Mouse (Mus musculus): Measurements from ENCODE around the gene Copz1. TPM values are rescaled to one million over a fixed set of nuclear protein-coding genes. Genes with fewer than 3 reads are reported as not detected.

The Copz1 gene
- total RNA-seq, 2 experiments from 2014 or later = 85.5 to 93.0 TPM

DNA sequence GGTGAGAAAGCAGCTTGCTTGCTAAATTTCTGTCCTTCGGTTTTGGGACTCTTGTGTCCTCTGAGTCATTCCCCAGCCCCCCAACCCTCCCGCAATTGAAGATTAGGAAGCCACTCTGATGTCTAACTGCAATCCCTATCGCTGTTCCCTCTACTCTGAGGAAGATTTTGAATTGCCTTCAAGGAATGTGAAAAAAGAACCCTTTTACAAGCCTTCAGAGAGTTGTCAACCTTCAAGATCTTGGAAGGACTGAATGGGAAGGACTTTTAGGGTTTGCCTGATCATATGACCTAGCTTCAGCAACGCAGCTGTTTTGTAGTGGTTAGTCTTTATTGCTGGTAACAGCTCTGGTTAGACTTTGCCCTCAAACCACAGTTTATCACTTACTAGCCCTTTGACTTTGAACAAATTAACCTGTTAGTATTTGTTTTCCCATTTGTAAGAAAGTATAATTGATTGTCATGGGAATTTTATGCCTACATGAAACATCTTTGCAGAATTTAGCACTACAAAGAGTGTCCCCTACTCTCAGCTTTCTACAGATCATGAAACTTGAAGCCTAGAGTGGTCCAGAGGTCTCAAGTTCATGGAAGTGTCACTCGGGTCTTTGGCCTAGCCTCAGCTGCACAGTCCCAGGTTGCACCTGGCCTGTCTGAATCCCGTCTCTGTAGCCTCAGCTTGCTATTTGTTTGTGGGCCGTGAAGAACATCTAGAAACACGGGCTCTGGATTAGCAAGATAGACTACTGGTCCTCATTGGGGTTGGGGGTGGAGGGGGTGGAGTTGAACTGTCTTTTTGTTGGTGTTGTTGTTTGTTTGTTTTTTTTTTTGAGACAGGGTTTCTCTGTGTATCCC is 33.5 kb downstream of the Copz1 start:
- intact Hi-C loops (cut with DNase I) = loop anchor here (2.0 to 10.0 kb wide), 3 partner anchors 21 to 561 kb away; partner anchors contain the start of gene Hnrnpa1
- Histone ChIP-seq H3K27ac (peak overlapping the region; percentile 97), H3K4me3 (peak overlapping the region; percentile 60)
- no peak for TF ChIP-seq CTCF (IDR thresholded peaks at IDR 0.05)
- peak in 1 of 2 experiments; percentile 11 for DNase-seq (ENCODE audit: extremely low spot score in 1 of 2, low spot score in 2 of 2)

DNA sequence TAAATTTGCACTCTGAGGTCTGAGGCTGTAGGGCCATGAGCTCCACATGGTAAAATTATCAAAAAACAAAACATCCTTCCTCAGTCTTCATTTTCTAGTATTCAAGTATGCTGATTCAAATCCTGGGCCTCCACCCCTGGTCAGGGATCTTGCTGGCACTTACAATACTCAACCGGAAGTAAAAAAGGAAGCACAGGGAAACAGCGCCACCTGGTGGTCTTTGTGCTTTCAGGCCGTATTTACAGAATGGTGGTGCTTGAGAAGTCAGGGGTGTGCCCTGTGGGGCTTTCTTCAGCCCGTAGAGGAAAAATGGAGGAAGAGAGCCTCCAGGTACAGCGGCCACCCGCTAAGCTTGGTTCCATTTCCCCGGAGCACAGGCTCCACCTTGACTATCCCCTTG is 34.6 kb downstream of the Copz1 start:
- Histone ChIP-seq H3K27ac (peak overlapping the region; percentile 37; the same call in 1 of the 2 replicates), H3K4me3 (no peak overlapping the region)
- peak; percentile 100 for TF ChIP-seq CTCF (IDR thresholded peaks at IDR 0.05)
- DNase-seq (ENCODE audit: extremely low spot score in 1 of 2, low spot score in 2 of 2) = peak; percentile 89 to 90
- intact Hi-C loops (cut with DNase I) = loop anchor here (1.0 to 10.0 kb wide), 4 partner anchors 22 to 562 kb away; no protein-coding TSS in a partner anchor

DNA sequence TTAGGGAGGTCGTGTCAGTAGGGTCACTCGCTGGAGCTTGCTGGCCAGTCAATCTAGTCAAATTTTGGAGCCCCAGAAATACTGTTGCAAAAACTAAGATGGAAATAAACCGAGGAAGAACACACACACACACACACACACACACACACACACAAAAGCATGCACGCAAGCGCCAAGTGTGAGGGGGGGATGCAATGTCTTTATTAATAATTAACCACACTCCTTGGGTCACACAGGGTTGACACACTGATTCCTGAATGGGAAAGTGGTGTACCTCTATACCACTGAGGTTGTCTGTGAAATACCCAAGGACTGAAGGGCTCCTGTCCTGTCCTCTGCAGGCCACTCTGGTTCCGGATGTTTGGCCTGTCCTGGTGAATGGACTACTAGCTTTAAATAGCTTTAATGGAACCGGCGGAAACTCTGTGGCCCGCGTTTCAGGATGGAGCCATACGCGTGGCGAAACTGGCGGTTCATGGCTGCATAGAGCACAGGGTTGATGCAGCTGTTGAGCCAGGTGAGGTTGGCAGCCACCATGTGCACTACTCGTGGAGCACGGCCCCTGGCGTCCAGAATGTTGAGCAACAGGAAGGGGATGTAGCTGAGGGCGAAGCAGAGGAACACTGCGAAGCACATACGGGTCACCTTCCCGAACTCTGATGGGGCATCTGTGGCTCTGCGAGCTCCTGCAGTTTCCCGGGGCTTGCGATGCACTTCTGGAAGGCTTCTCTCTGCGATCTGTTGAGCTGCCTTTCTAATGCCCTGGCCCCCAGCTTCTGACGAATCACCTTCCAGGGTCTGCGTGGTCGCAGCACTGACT is 35.8 kb downstream of the Copz1 start:
- Histone ChIP-seq H3K4me3 (no peak overlapping the region), H3K27ac (no peak overlapping the region)
- no peak; the same call in 1 of the 2 replicates for TF ChIP-seq CTCF (IDR thresholded peaks at IDR 0.05)
- intact Hi-C loops (cut with DNase I) = loop anchor here (10.0 kb wide), 1 partner anchor 563 kb away; no protein-coding TSS in a partner anchor
- no peak for DNase-seq (ENCODE audit: extremely low spot score in 1 of 2, low spot score in 2 of 2)

DNA sequence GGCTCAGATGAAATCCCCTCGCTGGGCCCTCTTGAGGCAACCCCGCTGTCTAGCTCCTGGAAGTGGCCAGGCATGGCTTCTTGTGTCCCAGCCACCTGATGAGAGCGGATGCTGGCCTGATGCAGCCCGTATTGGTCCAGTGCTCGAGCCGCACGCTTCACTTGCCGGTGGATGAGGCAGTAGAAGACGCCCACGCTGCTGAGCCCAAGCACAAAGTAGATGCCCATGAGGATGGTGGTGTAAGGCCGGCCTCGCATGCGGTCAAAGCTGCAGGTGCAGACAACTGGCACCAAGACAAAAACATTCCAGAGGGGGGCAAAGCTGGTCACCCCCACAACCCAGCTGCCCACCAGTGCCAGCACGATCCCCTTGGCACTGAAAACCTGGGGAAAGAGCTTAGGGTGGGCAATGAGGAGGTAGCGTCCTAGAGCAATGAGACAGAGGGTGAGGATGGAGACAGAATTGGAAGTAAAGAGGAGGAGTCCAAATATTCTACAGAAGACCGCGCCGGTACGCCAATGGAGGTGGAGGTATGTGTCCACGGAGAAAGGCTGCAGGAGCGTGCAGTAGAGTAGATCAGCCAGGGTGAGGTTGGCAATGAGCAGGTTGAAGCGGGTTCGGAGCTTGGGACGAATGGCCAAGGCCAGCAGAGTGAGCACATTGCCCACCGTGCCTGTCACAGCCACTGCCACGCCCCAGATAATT is 36.5 kb downstream of the Copz1 start:
- no peak overlapping the region for H3K4me3 ChIP-seq
- TF ChIP-seq CTCF (IDR thresholded peaks at IDR 0.05) = no peak
- DNase-seq (ENCODE audit: extremely low spot score in 1 of 2, low spot score in 2 of 2) = no peak
- intact Hi-C loops (cut with DNase I) = loop anchor here (10.0 kb wide), 1 partner anchor 564 kb away; no protein-coding TSS in a partner anchor
- no peak overlapping the region for H3K27ac ChIP-seq

DNA sequence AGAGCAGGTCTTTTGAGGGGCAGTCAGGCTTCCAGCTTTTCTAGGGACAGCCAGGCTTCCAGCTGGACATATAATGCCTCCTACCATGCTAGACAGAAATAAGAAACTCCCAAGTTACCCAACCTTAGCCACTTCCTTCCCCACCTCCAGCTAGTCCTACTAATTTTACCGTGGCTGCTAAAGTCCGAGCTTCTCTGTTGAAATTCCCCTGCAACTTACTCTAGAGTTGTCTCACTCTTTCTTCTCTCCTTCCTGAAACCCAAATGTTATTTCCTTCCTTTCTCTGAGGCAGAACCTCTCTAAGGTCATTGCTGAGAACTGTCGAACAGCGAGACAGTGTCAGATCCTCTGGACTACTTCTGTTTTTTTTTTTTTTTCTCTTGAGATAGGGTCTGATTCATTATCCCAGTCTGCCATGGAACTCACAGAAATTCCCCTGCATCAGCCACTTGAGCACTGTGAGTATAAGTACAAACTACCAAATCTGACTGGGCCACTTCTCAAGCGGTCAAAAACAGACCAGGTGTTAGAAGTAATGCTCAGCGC is 37.9 kb downstream of the Copz1 start, which contains the start of gene Gpr84:
Gene Gpr84 (minus strand): TSS at position 248 of the 546 bp plus-strand sequence.
- no peak within 1 kb of the TSS for H3K4me3 ChIP-seq
- TF ChIP-seq CTCF (IDR thresholded peaks at IDR 0.05) = no peak
- DNase-seq (ENCODE audit: extremely low spot score in 1 of 2, low spot score in 2 of 2) = no peak
- intact Hi-C loops (cut with DNase I) = loop anchor here (10.0 kb wide), 1 partner anchor 296 kb away; the partner anchor contains the start of gene Hoxc4
- no peak within 1 kb of the TSS for H3K27ac ChIP-seq

DNA sequence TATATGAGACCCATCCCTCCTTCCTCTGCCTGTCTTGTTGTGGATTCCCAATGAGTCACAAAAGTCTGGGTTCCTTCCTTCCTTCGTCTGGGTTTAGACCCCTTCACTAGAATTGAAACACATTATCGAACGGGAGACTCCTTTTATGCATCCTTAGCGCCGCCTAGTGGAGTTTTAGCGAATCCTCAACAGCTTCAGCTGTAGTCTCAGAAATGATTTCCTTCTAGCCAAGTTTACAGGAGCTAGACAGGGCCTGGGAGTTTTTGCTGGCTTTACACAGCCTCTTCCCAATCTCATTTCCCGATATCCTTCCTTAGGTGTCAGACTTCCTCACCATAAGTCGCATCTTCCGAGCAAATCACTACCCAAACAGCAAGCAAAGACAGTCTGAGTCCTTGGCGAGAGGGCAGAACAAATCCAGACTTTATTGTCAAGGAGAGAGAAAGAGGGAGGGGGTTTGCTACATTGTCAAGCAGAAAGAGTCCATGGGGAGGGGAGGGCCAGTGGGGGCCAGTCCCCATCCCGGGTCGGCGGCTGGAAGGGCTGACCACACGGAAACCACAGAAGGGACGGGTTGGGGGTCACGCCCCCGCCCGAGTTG is 41.1 kb downstream of the Copz1 start:
- intact Hi-C loops (cut with DNase I) = loop anchor here (2.0 to 10.0 kb wide), 2 partner anchors 27 to 299 kb away; partner anchors contain the start of genes Hoxc4 and Zfp385a
- Histone ChIP-seq H3K27ac (no peak overlapping the region), H3K4me3 (no peak overlapping the region)
- TF ChIP-seq CTCF (IDR thresholded peaks at IDR 0.05) = peak; percentile 88
- no peak for DNase-seq (ENCODE audit: extremely low spot score in 1 of 2, low spot score in 2 of 2)

DNA sequence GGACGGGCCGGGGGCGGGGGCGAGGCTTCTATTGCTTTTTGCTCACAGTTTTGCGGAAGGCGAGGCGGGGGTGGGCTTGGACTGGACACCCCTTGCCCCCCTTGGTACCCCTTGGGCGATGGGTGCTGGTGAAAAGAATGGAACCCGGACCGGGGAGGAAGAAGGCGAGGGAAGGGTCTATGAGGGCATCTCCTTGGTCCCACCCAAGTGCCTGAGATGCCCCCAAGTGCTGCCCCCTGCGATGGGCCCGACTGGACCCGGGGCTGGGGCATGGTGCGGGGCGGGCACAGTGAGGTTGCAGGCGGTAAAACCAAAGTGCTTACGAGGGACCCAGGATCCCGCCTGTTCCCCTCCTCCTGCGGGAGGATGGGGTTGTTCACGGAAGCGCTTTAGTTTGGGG is 41.7 kb downstream of the Copz1 start:
- no peak for TF ChIP-seq CTCF (IDR thresholded peaks at IDR 0.05)
- intact Hi-C loops (cut with DNase I) = loop anchor here (2.0 to 10.0 kb wide), 2 partner anchors 27 to 299 kb away; partner anchors contain the start of genes Hoxc4 and Zfp385a
- no peak overlapping the region for H3K4me3 ChIP-seq
- DNase-seq (ENCODE audit: extremely low spot score in 1 of 2, low spot score in 2 of 2) = no peak
- no peak overlapping the region for H3K27ac ChIP-seq

DNA sequence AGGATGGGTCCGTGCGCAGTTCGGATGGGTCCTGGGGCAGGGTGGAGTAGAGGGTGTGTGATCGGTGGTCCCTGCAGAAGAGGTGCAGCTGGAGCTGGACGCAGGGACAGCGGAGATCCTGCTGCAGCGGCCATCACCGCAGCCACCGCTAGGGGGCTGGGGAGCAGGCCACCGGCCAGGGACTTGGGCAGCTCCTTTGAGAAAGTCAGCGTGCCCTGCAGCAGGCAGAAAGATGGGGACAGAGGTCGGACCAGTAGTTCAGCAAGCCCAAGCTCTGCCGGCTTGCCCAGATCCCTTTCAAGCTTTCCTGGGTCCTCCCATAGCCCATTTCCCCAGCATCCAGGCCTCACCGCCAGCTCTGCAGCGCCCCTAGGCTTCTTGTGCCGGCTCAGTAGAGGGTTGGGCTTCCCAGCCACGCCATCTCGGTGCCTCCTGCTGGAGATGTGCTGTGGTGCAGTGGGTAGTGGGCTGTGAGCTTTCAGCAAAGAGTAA is 42.5 kb downstream of the Copz1 start:
- Histone ChIP-seq H3K4me3 (no peak overlapping the region), H3K27ac (no peak overlapping the region)
- intact Hi-C loops (cut with DNase I) = loop anchor here (2.0 to 10.0 kb wide), 2 partner anchors 26 to 300 kb away; partner anchors contain the start of genes Hoxc4 and Zfp385a
- peak in 1 of 2 experiments; percentile 74 for DNase-seq (ENCODE audit: extremely low spot score in 1 of 2, low spot score in 2 of 2)
- TF ChIP-seq CTCF (IDR thresholded peaks at IDR 0.05) = peak; percentile 83

DNA sequence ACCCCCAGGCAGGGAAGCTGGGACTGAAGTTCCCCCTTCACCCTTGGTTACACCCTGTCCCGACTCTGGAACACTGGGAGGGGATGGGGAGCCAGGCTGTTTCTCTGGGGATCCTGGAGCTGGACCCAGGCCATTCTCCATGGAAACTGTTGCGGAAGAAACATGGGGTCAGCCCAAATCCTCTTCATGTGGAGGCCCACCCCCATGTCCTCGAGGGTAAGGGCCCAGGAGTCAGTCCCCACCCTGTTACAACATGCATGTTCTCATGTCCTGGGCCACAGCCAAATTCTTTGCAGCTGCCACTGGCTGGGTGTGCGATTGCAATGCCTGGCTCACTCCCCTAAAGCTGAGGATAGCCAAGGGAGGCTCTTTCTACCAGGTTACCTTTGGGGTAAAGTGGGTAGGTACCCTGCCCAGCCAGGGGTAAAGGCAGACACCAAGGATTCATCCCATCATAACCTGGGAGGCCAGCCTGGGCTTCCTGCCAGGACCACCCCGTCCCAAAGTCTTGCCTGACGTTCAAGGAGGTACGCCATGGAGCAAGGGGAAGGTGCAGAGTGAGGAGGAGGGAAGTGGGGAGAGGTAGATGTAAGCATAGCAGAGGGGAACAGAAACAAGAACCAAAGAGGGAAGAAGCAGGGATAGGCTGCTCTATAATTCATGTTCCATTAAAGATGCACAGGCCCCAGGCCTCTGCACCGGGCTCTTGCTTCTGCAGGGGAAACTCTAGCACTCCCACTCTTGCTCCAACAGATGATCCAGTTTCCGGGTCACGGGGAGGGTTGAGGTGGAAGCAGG is 43.7 kb downstream of the Copz1 start:
- intact Hi-C loops (cut with DNase I) = loop anchor here (2.0 to 10.0 kb wide), 2 partner anchors 25 to 301 kb away; partner anchors contain the start of genes Hoxc4 and Zfp385a
- DNase-seq (ENCODE audit: extremely low spot score in 1 of 2, low spot score in 2 of 2) = no peak
- Histone ChIP-seq H3K4me3 (no peak overlapping the region), H3K27ac (no peak overlapping the region)
- TF ChIP-seq CTCF (IDR thresholded peaks at IDR 0.05) = no peak

All from left cerebral cortex, adult 2 months (tissue).